Mouse (Mus musculus): ENCODE results near the gene Vhl. TPM values are rescaled to one million over a fixed set of nuclear protein-coding genes. Genes with fewer than 3 reads are reported as not detected.
A peak's percentile ranks its signal among the peaks of the same experiment; 100 is the strongest.

Vhl gene
- polyA plus RNA-seq, 1 experiment from 2014 or later: 24.8 TPM

DNA sequence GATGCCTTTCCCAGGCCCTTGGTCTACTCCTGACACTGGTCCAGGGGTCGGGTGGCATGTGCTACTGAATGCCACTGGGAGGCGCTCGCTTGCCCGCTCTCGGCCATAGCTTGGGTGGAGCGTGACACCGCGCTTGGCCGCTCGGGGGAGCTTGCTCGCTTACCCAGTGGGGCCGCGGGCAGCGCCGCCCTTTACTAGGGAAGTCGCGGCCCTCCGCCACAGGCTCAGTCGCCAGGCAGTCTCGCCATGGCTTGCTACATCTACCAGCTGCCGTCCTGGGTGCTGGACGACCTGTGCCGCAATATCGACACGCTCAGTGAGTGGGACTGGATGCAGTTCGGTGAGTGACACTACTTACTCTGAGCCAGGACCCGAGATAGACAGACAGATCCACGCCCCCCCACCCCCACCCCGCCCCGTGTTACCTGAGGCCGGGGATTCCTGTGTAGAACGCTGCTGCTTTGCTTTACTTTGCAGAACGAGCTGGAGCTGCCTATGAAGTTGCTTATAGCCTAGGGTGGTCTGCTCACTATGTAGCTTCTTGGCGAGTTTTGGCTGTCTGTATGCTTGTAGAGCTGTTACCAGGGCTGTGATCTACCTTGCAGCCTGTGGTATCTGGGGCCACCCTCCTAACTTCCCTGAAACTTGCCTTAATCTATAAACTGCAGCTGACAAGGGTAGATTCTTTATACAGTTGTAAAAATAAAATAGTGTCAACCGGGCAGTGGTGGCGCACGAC lies 14.7 kb downstream of the Vhl start, which contains the start of gene Irak2:
Gene Irak2, plus strand, starts transcription at position 166 of the 739 bp plus-strand sequence.
- H3K4me1 ChIP-seq (replicated peaks; ENCODE audit: control insufficient read depth, insufficient read depth, low read length): 0 out of 2 replicates have a peak, but pooled peaks cover 2% of the 10 kb centered on the region
- 5% methylated on average over 37 of the region's 37 CpGs for WGBS
- peak within 1 kb of the TSS; percentile 71 for H3K4me3 ChIP-seq (ENCODE audit: low read depth, low read length)
- H3K4me2 ChIP-seq: peak within 1 kb of the TSS; percentile 79
- H3K9ac ChIP-seq (ENCODE audit: low read depth, low read length): peak within 1 kb of the TSS; percentile 72
- H3K27ac ChIP-seq (ENCODE audit: low read depth, low read length): peak within 1 kb of the TSS; percentile 72
- H3K27me3 ChIP-seq (replicated peaks; ENCODE audit: control insufficient read depth, insufficient read depth, low read length): no peaks in the 10 kb centered on the region
- no peaks in the 10 kb centered on the region for H3K36me3 ChIP-seq (ENCODE audit: control insufficient read depth, insufficient read depth, low read length)
- peak; percentile 89 for DNase-seq (ENCODE audit: low spot score)
- ATAC-seq (replicated peaks; ENCODE audit: low FRiP score): peak; percentile 95
- no peaks in the 10 kb centered on the region for H3K9me3 ChIP-seq (ENCODE audit: control insufficient read depth, low read length)

- Histone ChIP-seq H3K4me3 (ENCODE audit: low read depth, low read length) (peak overlapping the region; percentile 71; the same call in 1 of the 2 replicates), H3K9me3 (ENCODE audit: control insufficient read depth, low read length) (no peaks in the 10 kb centered on the region), H3K9ac (ENCODE audit: low read depth, low read length) (no peak overlapping the region), H3K4me1 (replicated peaks; ENCODE audit: control insufficient read depth, insufficient read depth, low read length) (0 out of 2 replicates have a peak, but pooled peaks cover 2% of the 10 kb centered on the region), H3K27me3 (replicated peaks; ENCODE audit: control insufficient read depth, insufficient read depth, low read length) (no peaks in the 10 kb centered on the region), H3K4me2 (peak overlapping the region; percentile 79), H3K27ac (ENCODE audit: low read depth, low read length) (no peak overlapping the region), H3K36me3 (ENCODE audit: control insufficient read depth, insufficient read depth, low read length) (no peaks in the 10 kb centered on the region)
- WGBS: 75% methylated on average over 4 of the region's 4 CpGs
- ATAC-seq (replicated peaks; ENCODE audit: low FRiP score): no peak
- no peak for DNase-seq (ENCODE audit: low spot score)
Observed at GRCm38 (mm10) chr6:113639201-113639600, 15.4 kb downstream of the Vhl start.

GRCm38 (mm10) chr6:113642605-113643004 lies 18.8 kb downstream of the Vhl start:
- ATAC-seq (replicated peaks; ENCODE audit: low FRiP score) (no peak), DNase-seq (ENCODE audit: low spot score) (no peak)
- 80% methylated on average over 8 of the region's 8 CpGs for WGBS

GRCm38 (mm10) chr6:113643021-113643420 lies 19.3 kb downstream of the Vhl start:
- no peak overlapping the region for H3K9ac ChIP-seq (ENCODE audit: low read depth, low read length)
- no peak overlapping the region for H3K27ac ChIP-seq (ENCODE audit: low read depth, low read length)
- DNase-seq (ENCODE audit: low spot score) (no peak), ATAC-seq (replicated peaks; ENCODE audit: low FRiP score) (no peak)
- H3K36me3 ChIP-seq (ENCODE audit: control insufficient read depth, insufficient read depth, low read length): no peaks in the 10 kb centered on the region
- H3K9me3 ChIP-seq (ENCODE audit: control insufficient read depth, low read length): no peaks in the 10 kb centered on the region
- H3K4me2 ChIP-seq: no peak overlapping the region
- no peak overlapping the region for H3K4me3 ChIP-seq (ENCODE audit: low read depth, low read length)
- H3K27me3 ChIP-seq (replicated peaks; ENCODE audit: control insufficient read depth, insufficient read depth, low read length): no peaks in the 10 kb centered on the region
- H3K4me1 ChIP-seq (replicated peaks; ENCODE audit: control insufficient read depth, insufficient read depth, low read length): 0 out of 2 replicates have a peak, but pooled peaks cover 5% of the 10 kb centered on the region
- WGBS: 86% methylated on average over 4 of the region's 4 CpGs

More at GRCm38 (mm10) chr6:113642605-113643004, 18.8 kb downstream of the Vhl start:
- H3K9me3 ChIP-seq (ENCODE audit: control insufficient read depth, low read length): no peaks in the 10 kb centered on the region
- no peaks in the 10 kb centered on the region for H3K36me3 ChIP-seq (ENCODE audit: control insufficient read depth, insufficient read depth, low read length)
- H3K4me1 ChIP-seq (replicated peaks; ENCODE audit: control insufficient read depth, insufficient read depth, low read length): 0 out of 2 replicates have a peak, but pooled peaks cover 5% of the 10 kb centered on the region
- no peaks in the 10 kb centered on the region for H3K27me3 ChIP-seq (replicated peaks; ENCODE audit: control insufficient read depth, insufficient read depth, low read length)
- H3K4me3 ChIP-seq (ENCODE audit: low read depth, low read length): no peak overlapping the region
- H3K27ac ChIP-seq (ENCODE audit: low read depth, low read length): no peak overlapping the region
- no peak overlapping the region for H3K4me2 ChIP-seq
- no peak overlapping the region for H3K9ac ChIP-seq (ENCODE audit: low read depth, low read length)

DNA sequence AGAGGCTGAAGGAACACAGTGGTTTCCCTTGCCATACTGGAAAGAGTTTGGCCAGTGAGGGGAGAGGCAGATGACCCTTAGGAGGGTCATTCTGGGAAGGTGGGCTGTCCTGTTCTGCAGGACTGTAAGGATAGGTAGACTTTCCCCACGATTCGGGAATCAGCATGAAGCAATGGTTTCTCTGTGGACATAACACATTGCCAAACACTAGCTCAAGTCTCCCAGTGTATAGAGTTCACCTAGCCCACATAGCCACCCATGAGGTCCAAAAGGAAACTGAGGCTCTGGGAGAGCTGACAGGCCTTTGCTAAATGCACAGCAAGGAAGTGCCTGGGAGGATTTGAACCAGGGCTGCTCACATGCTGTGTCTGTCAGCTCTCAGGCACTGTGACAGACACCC lies 20.2 kb downstream of the Vhl start:
- 86% methylated on average over 2 of the region's 2 CpGs for WGBS
- H3K27me3 ChIP-seq (replicated peaks; ENCODE audit: control insufficient read depth, insufficient read depth, low read length): no peaks in the 10 kb centered on the region
- no peak overlapping the region for H3K9ac ChIP-seq (ENCODE audit: low read depth, low read length)
- ATAC-seq (replicated peaks; ENCODE audit: low FRiP score): no peak
- H3K27ac ChIP-seq (ENCODE audit: low read depth, low read length): no peak overlapping the region
- H3K4me1 ChIP-seq (replicated peaks; ENCODE audit: control insufficient read depth, insufficient read depth, low read length): 0 out of 2 replicates have a peak, but pooled peaks cover 8% of the 10 kb centered on the region
- no peak for DNase-seq (ENCODE audit: low spot score)
- H3K36me3 ChIP-seq (ENCODE audit: control insufficient read depth, insufficient read depth, low read length): no peaks in the 10 kb centered on the region
- no peaks in the 10 kb centered on the region for H3K9me3 ChIP-seq (ENCODE audit: control insufficient read depth, low read length)
- no peak overlapping the region for H3K4me3 ChIP-seq (ENCODE audit: low read depth, low read length)
- no peak overlapping the region for H3K4me2 ChIP-seq

DNA sequence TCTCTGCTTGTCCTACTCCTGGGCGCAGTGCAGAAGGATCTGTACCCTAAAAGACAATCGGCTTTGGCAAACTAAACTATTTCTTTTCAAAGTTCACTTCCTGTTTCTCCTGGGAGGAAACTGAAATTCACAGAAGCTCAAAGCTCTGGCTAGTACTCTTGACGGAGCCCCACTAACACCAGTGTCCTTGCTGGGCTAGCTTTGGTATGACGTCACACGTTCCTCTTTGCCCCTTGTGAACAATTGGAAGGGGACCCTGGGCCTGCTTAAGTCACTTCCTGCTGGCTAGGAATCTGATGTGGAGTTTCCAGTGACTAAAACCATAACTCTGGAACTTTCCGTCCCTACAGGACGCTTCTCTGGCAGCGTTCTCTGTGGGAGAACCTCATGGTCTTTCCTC lies 21.0 kb downstream of the Vhl start:
- H3K9ac ChIP-seq (ENCODE audit: low read depth, low read length): no peak overlapping the region
- H3K9me3 ChIP-seq (ENCODE audit: control insufficient read depth, low read length): no peaks in the 10 kb centered on the region
- no peaks in the 10 kb centered on the region for H3K27me3 ChIP-seq (replicated peaks; ENCODE audit: control insufficient read depth, insufficient read depth, low read length)
- no peak overlapping the region for H3K4me3 ChIP-seq (ENCODE audit: low read depth, low read length)
- WGBS: 67% methylated on average over 8 of the region's 8 CpGs
- no peak for DNase-seq (ENCODE audit: low spot score)
- no peak for ATAC-seq (replicated peaks; ENCODE audit: low FRiP score)
- no peak overlapping the region for H3K27ac ChIP-seq (ENCODE audit: low read depth, low read length)
- no peak overlapping the region for H3K4me2 ChIP-seq
- 0 out of 2 replicates have a peak, but pooled peaks cover 10% of the 10 kb centered on the region for H3K4me1 ChIP-seq (replicated peaks; ENCODE audit: control insufficient read depth, insufficient read depth, low read length)
- no peaks in the 10 kb centered on the region for H3K36me3 ChIP-seq (ENCODE audit: control insufficient read depth, insufficient read depth, low read length)

GRCm38 (mm10) chr6:113649346-113650196 lies 25.8 kb downstream of the Vhl start:
- no peak overlapping the region for H3K27ac ChIP-seq (ENCODE audit: low read depth, low read length)
- H3K27me3 ChIP-seq (replicated peaks; ENCODE audit: control insufficient read depth, insufficient read depth, low read length): no peaks in the 10 kb centered on the region
- ATAC-seq (replicated peaks; ENCODE audit: low FRiP score) (no peak), DNase-seq (ENCODE audit: low spot score) (no peak)
- no peak overlapping the region for H3K9ac ChIP-seq (ENCODE audit: low read depth, low read length)
- H3K4me2 ChIP-seq: no peak overlapping the region
- WGBS: 70% methylated on average over 7 of the region's 7 CpGs
- H3K36me3 ChIP-seq (ENCODE audit: control insufficient read depth, insufficient read depth, low read length): no peaks in the 10 kb centered on the region
- H3K4me1 ChIP-seq (replicated peaks; ENCODE audit: control insufficient read depth, insufficient read depth, low read length): peaks cover 14% of the 10 kb centered on the region
- no peak overlapping the region for H3K4me3 ChIP-seq (ENCODE audit: low read depth, low read length)
- H3K9me3 ChIP-seq (ENCODE audit: control insufficient read depth, low read length): no peaks in the 10 kb centered on the region

DNA sequence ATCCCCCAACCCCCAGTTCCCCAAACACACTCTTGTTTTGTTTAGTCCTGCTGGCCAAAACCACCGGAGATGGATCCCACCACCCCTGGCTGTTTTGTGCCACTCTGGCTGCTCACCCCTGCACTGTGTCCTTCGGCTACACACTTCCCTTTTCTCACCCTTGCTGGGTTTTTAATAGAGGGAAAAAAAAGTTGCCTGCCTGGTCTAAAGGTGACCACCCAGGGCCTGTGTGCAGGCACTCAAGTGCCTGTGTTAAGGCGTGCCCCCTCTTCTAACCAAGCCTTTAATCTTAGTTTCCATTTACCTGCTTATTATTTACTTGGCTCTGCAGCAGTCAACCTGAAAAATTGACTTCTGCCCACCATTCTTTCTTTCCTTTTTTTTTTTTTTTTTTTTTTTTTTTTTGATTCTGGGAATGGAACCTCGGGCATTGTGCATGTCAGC lies 26.5 kb downstream of the Vhl start:
- Histone ChIP-seq H3K27ac (ENCODE audit: low read depth, low read length) (no peak overlapping the region), H3K27me3 (replicated peaks; ENCODE audit: control insufficient read depth, insufficient read depth, low read length) (no peaks in the 10 kb centered on the region), H3K4me2 (no peak overlapping the region), H3K4me1 (replicated peaks; ENCODE audit: control insufficient read depth, insufficient read depth, low read length) (peaks cover 11% of the 10 kb centered on the region), H3K9me3 (ENCODE audit: control insufficient read depth, low read length) (no peaks in the 10 kb centered on the region), H3K4me3 (ENCODE audit: low read depth, low read length) (no peak overlapping the region), H3K36me3 (ENCODE audit: control insufficient read depth, insufficient read depth, low read length) (no peaks in the 10 kb centered on the region), H3K9ac (ENCODE audit: low read depth, low read length) (no peak overlapping the region)
- ATAC-seq (replicated peaks; ENCODE audit: low FRiP score) (no peak), DNase-seq (ENCODE audit: low spot score) (no peak)
- WGBS: 66% methylated on average over 4 of the region's 4 CpGs

Data from liver, embryonic 11.5 days (tissue).